Mouse (Mus musculus): Measurements from ENCODE around the gene Vti1a. TPM values are rescaled to one million over a fixed set of nuclear protein-coding genes. Genes with fewer than 3 reads are reported as not detected.
A peak's percentile ranks its signal among the peaks of the same experiment; 100 is the strongest.

The Vti1a gene
- polyA plus RNA-seq, 1 experiment from 2014 or later, result 17.9 TPM

DNA sequence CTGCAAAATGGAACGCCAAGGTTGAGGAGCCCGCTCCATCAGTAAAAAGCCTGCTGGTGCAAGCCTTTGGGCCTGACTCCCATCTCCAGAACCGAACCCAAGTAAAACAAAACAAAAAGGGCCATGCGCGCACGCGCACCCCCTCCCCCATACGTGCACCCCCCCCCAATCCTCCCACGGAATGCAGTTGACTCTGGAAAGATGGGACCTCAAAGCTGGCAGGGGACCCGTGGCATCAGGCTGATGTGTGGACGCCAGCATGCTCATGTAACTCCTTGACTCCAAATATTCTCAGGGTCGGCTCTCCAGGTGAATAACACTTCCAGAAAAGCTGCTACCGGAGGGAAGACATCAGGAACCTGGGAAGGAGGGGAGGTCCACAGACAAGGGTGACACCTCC lies 327.8 kb downstream of the Vti1a start:
- WGBS, result 66% methylated on average over 13 of the region's 13 CpGs
- no peak for ATAC-seq
- H3K36me3 ChIP-seq (ENCODE audit: insufficient read depth, low read length), result no peaks in the 10 kb centered on the region
- H3K27ac ChIP-seq (ENCODE audit: low read length), result no peak overlapping the region
- H3K4me2 ChIP-seq (replicated peaks; ENCODE audit: low read depth, low read length), result peak overlapping the region; percentile 66
- no peak overlapping the region; the same call in 1 of the 2 replicates for H3K9ac ChIP-seq (replicated peaks; ENCODE audit: low read depth)
- H3K27me3 ChIP-seq (replicated peaks; ENCODE audit: insufficient read depth, low read length), result no peaks in the 10 kb centered on the region
- H3K9me3 ChIP-seq (ENCODE audit: low read length), result no peaks in the 10 kb centered on the region
- H3K4me3 ChIP-seq (ENCODE audit: low read depth, low read length), result peak overlapping the region; percentile 50
- no peaks in the 10 kb centered on the region for H3K4me1 ChIP-seq (ENCODE audit: insufficient read depth, low read depth, low read length)
- DNase-seq (ENCODE audit: low spot score), result no peak
- TF ChIP-seq EP300 (IDR thresholded peaks at IDR 0.05) (no peak), CTCF (IDR thresholded peaks at IDR 0.05) (no peak)

DNA sequence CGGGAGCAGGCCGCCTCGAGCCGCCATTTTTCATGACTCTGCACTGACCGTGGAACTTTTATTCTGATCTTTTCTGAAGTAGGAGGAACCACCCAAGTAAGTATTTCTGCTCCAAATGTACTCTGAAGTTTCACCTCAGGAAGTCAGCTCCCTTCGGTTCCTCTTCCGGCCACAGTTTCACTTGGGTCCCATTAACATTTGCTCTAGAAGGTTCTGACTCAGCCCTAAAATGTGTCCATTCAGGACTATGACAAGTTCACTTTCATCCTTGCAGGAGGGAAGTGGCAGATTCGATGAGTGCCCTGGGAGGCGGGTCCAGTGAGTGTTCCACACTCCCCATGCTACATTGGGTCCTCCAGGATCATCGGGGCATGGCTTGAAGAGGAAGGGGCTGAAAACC lies 333.3 kb downstream of the Vti1a start:
- peak; percentile 46 for DNase-seq (ENCODE audit: low spot score)
- no peaks in the 10 kb centered on the region for H3K9me3 ChIP-seq (ENCODE audit: low read length)
- 90% methylated on average over 10 of the region's 10 CpGs for WGBS
- H3K27ac ChIP-seq (ENCODE audit: low read length), result no peak overlapping the region
- H3K27me3 ChIP-seq (replicated peaks; ENCODE audit: insufficient read depth, low read length), result no peaks in the 10 kb centered on the region
- H3K4me2 ChIP-seq (replicated peaks; ENCODE audit: low read depth, low read length), result no peak overlapping the region
- no peak for ATAC-seq
- TF ChIP-seq EP300 (IDR thresholded peaks at IDR 0.05) (no peak), CTCF (IDR thresholded peaks at IDR 0.05) (no peak)
- H3K36me3 ChIP-seq (ENCODE audit: insufficient read depth, low read length), result no peaks in the 10 kb centered on the region
- H3K4me3 ChIP-seq (ENCODE audit: low read depth, low read length), result no peak overlapping the region
- no peaks in the 10 kb centered on the region for H3K4me1 ChIP-seq (ENCODE audit: insufficient read depth, low read depth, low read length)
- no peak overlapping the region for H3K9ac ChIP-seq (replicated peaks; ENCODE audit: low read depth)

DNA sequence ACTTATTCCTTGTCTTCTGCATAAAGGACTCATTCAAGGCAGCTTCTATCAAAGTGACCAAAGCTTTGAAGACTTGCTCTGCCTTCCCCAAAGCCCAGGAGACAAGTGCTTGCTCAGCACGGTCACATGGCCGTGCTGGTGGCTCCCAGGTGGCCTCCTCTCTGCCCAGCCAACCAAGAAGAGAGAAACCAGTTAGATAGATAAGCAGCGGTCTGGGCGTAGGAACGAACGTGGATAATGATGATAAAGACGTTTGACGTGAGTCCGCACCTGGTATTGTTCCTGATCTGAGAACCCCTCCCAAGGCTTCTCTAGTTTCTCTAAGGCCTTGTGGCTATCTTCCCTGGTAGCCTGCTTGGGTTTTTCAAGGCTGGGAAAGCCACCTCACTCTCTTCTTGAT lies 334.9 kb downstream of the Vti1a start:
- H3K9me3 ChIP-seq (ENCODE audit: low read length), result no peaks in the 10 kb centered on the region
- H3K36me3 ChIP-seq (ENCODE audit: insufficient read depth, low read length), result no peaks in the 10 kb centered on the region
- H3K4me1 ChIP-seq (ENCODE audit: insufficient read depth, low read depth, low read length), result no peaks in the 10 kb centered on the region
- no peak overlapping the region for H3K4me3 ChIP-seq (ENCODE audit: low read depth, low read length)
- DNase-seq (ENCODE audit: low spot score) (no peak), ATAC-seq (no peak)
- no peak overlapping the region for H3K9ac ChIP-seq (replicated peaks; ENCODE audit: low read depth)
- no peaks in the 10 kb centered on the region for H3K27me3 ChIP-seq (replicated peaks; ENCODE audit: insufficient read depth, low read length)
- 61% methylated on average over 9 of the region's 9 CpGs for WGBS
- TF ChIP-seq CTCF (IDR thresholded peaks at IDR 0.05), result no peak
- no peak for TF ChIP-seq EP300 (IDR thresholded peaks at IDR 0.05)
- no peak overlapping the region for H3K27ac ChIP-seq (ENCODE audit: low read length)
- H3K4me2 ChIP-seq (replicated peaks; ENCODE audit: low read depth, low read length), result no peak overlapping the region

DNA sequence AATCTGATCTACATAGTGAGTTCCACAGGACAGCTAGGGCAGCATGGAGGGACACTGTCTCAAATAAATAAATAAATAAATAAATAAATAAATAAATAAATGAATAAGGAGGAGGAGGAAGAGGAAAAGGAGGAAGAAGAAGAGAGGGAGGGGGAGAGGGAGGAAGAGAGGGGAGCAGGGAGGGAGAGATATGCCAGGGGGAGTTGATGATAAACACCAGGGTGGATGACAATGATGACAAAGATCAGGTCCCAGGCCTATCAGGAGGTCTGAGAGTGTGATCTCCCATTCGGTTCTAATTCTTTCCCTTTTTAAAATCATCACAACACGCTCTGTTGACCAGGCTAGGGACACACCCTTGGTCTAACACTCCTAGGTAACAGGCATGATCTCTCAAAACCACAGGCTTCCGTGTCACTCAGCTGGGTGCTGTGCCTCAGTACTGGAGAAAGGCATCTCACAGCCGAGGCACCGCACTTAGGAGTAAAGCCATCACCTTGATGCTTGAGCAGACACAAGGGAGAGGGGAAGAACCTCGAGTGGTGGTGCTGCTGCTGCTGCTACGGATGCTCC lies 336.7 kb downstream of the Vti1a start:
- H3K9me3 ChIP-seq (ENCODE audit: low read length), result no peaks in the 10 kb centered on the region
- no peaks in the 10 kb centered on the region for H3K4me1 ChIP-seq (ENCODE audit: insufficient read depth, low read depth, low read length)
- no peak overlapping the region for H3K27ac ChIP-seq (ENCODE audit: low read length)
- no peak for ATAC-seq
- DNase-seq (ENCODE audit: low spot score), result no peak
- TF ChIP-seq EP300 (IDR thresholded peaks at IDR 0.05), result no peak
- TF ChIP-seq CTCF (IDR thresholded peaks at IDR 0.05), result no peak
- H3K4me2 ChIP-seq (replicated peaks; ENCODE audit: low read depth, low read length), result no peak overlapping the region
- no peak overlapping the region for H3K9ac ChIP-seq (replicated peaks; ENCODE audit: low read depth)
- no peak overlapping the region for H3K4me3 ChIP-seq (ENCODE audit: low read depth, low read length)
- WGBS, result 74% methylated on average over 7 of the region's 7 CpGs
- H3K27me3 ChIP-seq (replicated peaks; ENCODE audit: insufficient read depth, low read length), result no peaks in the 10 kb centered on the region
- H3K36me3 ChIP-seq (ENCODE audit: insufficient read depth, low read length), result no peaks in the 10 kb centered on the region

DNA sequence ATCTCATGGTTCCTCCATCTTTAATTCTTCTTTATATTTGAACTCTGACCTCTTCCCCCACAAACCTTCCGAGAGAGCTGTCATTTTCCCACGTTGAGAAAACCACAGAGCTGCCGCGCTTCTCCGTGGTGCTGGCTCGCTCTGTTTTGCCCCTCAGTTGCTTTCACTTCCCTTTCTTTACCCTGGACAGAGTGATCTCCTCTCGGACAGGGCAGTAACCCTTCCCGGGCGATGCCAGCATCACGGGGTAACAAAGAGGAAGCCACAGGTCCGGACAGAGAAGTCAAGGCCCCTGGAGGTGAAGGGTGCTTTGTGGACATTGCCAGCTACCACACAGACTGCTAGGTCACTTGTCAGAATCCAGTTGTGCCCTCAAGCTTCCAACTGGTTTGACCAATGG lies 344.1 kb downstream of the Vti1a start:
- Histone ChIP-seq H3K27ac (ENCODE audit: low read length) (no peak overlapping the region), H3K27me3 (replicated peaks; ENCODE audit: insufficient read depth, low read length) (no peaks in the 10 kb centered on the region), H3K9ac (replicated peaks; ENCODE audit: low read depth) (no peak overlapping the region), H3K36me3 (ENCODE audit: insufficient read depth, low read length) (no peaks in the 10 kb centered on the region), H3K4me2 (replicated peaks; ENCODE audit: low read depth, low read length) (no peak overlapping the region), H3K4me3 (ENCODE audit: low read depth, low read length) (no peak overlapping the region), H3K9me3 (ENCODE audit: low read length) (no peaks in the 10 kb centered on the region), H3K4me1 (ENCODE audit: insufficient read depth, low read depth, low read length) (no peaks in the 10 kb centered on the region)
- 76% methylated on average over 11 of the region's 11 CpGs for WGBS
- ATAC-seq, result no peak
- DNase-seq (ENCODE audit: low spot score), result peak; percentile 31
- TF ChIP-seq EP300 (IDR thresholded peaks at IDR 0.05) (no peak), CTCF (IDR thresholded peaks at IDR 0.05) (no peak)

DNA sequence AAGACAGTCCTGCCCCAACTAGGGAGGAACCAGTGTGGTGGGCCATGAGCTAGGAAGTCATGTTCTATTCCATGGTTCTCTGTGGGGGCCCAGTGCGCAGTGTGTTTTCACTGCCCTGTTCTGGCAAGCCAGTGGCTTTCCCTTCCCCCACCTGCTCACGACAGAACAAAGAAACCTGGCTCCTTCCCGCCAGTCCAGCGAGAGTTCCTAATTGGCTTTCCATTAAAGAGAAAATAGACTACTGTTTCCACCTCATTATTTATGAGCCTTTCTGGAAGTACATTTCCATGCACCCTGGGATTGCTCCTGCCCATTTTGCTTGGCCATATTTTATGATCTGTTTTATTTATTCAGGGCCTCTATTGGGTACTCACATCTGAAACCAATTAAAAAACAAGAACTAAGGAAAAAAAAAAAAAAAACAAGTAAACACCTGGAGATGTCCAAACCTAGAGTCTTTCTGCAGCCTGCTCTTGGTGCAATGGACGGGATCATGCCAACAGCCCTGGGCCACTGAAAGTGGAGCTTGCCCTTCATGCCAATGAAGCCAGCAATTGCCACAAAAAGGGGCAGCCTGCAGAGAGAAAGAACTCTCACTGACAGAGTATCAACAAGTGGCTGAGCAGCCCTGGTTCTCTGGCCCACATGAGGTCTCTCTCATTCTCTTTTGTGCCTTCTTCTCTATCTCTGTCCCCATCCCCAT lies 346.6 kb downstream of the Vti1a start:
- TF ChIP-seq EP300 (IDR thresholded peaks at IDR 0.05) (no peak), CTCF (IDR thresholded peaks at IDR 0.05) (no peak)
- Histone ChIP-seq H3K4me3 (ENCODE audit: low read depth, low read length) (no peak overlapping the region), H3K4me1 (ENCODE audit: insufficient read depth, low read depth, low read length) (no peaks in the 10 kb centered on the region), H3K36me3 (ENCODE audit: insufficient read depth, low read length) (no peaks in the 10 kb centered on the region), H3K27ac (ENCODE audit: low read length) (no peak overlapping the region), H3K9me3 (ENCODE audit: low read length) (no peaks in the 10 kb centered on the region), H3K27me3 (replicated peaks; ENCODE audit: insufficient read depth, low read length) (no peaks in the 10 kb centered on the region), H3K4me2 (replicated peaks; ENCODE audit: low read depth, low read length) (no peak overlapping the region), H3K9ac (replicated peaks; ENCODE audit: low read depth) (no peak overlapping the region)
- WGBS, result 58% methylated on average over 5 of the region's 5 CpGs
- DNase-seq (ENCODE audit: low spot score) (no peak), ATAC-seq (no peak)

Measured in lung, postnatal 0 days (tissue).